Mouse (Mus musculus): ENCODE data around the gene Oas1d. TPM values are rescaled to one million over a fixed set of nuclear protein-coding genes. Genes with fewer than 3 reads are reported as not detected.

Oas1d gene
- not detected for polyA plus RNA-seq (2012; fragmentation: generic; extraction: Trizol)

GRCm38 (mm10) chr5:120914204-120914603, at the start of gene Oas1d:
Oas1d (plus strand) TSS chr5:120914536.

GRCm38 (mm10) chr5:120887413-120887812, 26.9 kb upstream of the Oas1d start, which contains the start of gene Oas1g:
Oas1g (minus strand) TSS chr5:120887613.

DNA sequence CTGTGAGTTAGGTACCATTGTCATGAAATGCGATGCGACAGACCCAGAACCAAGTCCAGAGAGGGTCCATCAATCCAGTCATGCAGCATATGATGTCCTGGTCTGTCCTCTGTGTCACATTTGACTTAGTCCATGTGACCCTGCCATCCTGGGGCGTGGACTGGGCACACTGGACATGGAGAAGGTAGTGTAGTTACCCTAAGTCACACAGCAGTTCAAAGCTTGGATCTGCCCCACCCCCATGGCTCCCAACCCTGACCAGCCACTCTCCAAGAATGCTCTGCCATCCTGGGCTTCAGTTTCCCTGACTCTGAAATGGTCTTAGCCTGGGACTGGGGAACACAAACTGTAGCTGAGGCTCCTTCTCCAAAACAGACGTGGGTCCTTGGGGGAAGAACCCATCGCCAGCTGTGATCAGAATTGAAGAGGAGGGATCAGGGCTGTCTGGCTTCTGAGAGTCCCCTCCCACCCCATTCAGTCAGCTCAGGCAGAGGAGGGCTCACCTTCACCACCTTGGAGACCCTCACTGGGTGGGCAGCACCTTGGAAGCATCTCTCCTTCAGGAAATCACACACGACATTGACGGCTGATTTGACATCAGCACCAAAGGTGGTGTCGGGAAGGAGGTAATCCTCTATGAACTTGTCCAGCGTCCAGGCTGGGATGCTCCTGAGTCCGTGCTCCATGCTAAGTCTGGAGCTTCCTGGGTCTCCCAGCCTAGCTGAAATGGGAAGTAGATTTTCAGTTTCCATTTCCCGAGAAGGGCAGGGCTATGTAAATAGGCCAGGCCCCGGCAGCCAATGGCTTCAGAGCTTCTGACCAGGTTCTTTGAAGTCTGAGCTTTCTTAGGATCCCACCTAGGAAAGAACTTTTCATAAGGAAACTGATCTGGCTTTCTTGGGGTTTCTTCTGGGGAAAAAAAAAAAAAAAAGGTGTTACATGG, 7.3 kb upstream of the Oas1d start, which contains the start of gene Oas1a:
TSS of gene Oas1a (minus strand) at position 731 of the 943 bp plus-strand sequence.

Other genes with a start within 250 kb of the Oas1d start
- under 1 TPM in 1 of 2 experiments, not detected in 1; 0.11 TPM for gene Dtx1, start 202.6 kb upstream of the Oas1d start, polyA plus RNA-seq (2012; fragmentation: generic; extraction: Trizol)
- gene Oas2, start 164.7 kb upstream of the Oas1d start, polyA plus RNA-seq (2012; fragmentation: generic; extraction: Trizol) = under 1 TPM in 1 of 2 experiments, not detected in 1; 0.42 TPM
- gene Oas3, start 136.9 kb upstream of the Oas1d start, polyA plus RNA-seq (2012; fragmentation: generic; extraction: Trizol) = not detected
- not detected for gene Oas1e, start 119.0 kb upstream of the Oas1d start, polyA plus RNA-seq (2012; fragmentation: generic; extraction: Trizol)
- 1 to 10 TPM in 1 of 2 experiments, under 1 TPM in 1; 0.08 to 2.2 TPM for gene Oas1c, start 102.0 kb upstream of the Oas1d start, polyA plus RNA-seq (2012; fragmentation: generic; extraction: Trizol)
- under 1 TPM in 1 of 2 experiments, not detected in 1; 0.08 TPM for gene Oas1f, start 67.2 kb upstream of the Oas1d start, polyA plus RNA-seq (2012; fragmentation: generic; extraction: Trizol)
- gene Oas1h, start 53.1 kb upstream of the Oas1d start, polyA plus RNA-seq (2012; fragmentation: generic; extraction: Trizol) = not detected
- under 1 TPM in 1 of 2 experiments, not detected in 1; 0.12 TPM for gene Oas1g, start 26.9 kb upstream of the Oas1d start, polyA plus RNA-seq (2012; fragmentation: generic; extraction: Trizol)
- under 1 TPM; 0.02 to 0.58 TPM for gene Oas1a, start 7.0 kb upstream of the Oas1d start, polyA plus RNA-seq (2012; fragmentation: generic; extraction: Trizol)
- not detected for gene Rph3a, start 95.6 kb downstream of the Oas1d start, polyA plus RNA-seq (2012; fragmentation: generic; extraction: Trizol)